Mouse (Mus musculus) lung, postnatal 0 days (tissue): ENCODE data around the gene Arnt2. TPM values are rescaled to one million over a fixed set of nuclear protein-coding genes. Genes with fewer than 3 reads are reported as not detected.

Experiments used
- ATAC-seq: fragments of 200-750 bp; cut with Nextera tagmentation; 2 replicates; pipeline ENCODE4 v1.8.0; 2017; ENCODE audit warnings: moderate library complexity
- DNase-seq: peaks from one replicate; pipeline ENCODE4 v3.0.0-alpha.2; 2016; ENCODE audit warnings: low spot score
- H3K27ac ChIP-seq: fragments of 300-500 bp; sonication (generic); 2 replicates; pipeline ENCODE4 v1.5.1; 2014; ENCODE audit warnings: antibody characterized with exemption, mild to moderate bottlenecking, low read length, mixed read lengths
- H3K27me3 ChIP-seq: fragments of 300-500 bp; sonication (generic); replicated peaks from 2 replicates; pipeline ENCODE4 v1.6.1; 2014; ENCODE audit warnings: low read length, mixed read lengths; ENCODE audit not compliant: insufficient read depth
- H3K36me3 ChIP-seq: fragments of 300-500 bp; sonication (generic); 2 replicates; pipeline ENCODE4 v1.6.1; 2014; ENCODE audit warnings: low read length, mixed read lengths; ENCODE audit not compliant: insufficient read depth
- H3K4me1 ChIP-seq: fragments of 300-500 bp; sonication (generic); 2 replicates; pipeline ENCODE4 v1.6.1; 2014; ENCODE audit warnings: antibody characterized with exemption, low read depth, low read length, mixed read lengths; ENCODE audit not compliant: insufficient read depth
- H3K4me2 ChIP-seq: fragments of 300-500 bp; sonication (generic); replicated peaks from 2 replicates; pipeline ENCODE4 v1.6.1; 2014; ENCODE audit warnings: low read depth, mild to moderate bottlenecking, low read length, moderate library complexity, mixed read lengths
- H3K4me3 ChIP-seq: fragments of 300-500 bp; sonication (generic); 2 replicates; pipeline ENCODE4 v1.5.1; 2014; ENCODE audit warnings: low read depth, low read length
- H3K9ac ChIP-seq: fragments of 300-500 bp; sonication (generic); replicated peaks from 2 replicates; pipeline ENCODE4 v1.6.1; 2014; ENCODE audit warnings: low read depth, mild to moderate bottlenecking
- H3K9me3 ChIP-seq: fragments of 300-500 bp; sonication (generic); 2 replicates; pipeline ENCODE4 v1.6.1; 2016; ENCODE audit warnings: low read length, mixed read lengths
- CTCF ChIP-seq: IDR thresholded peaks from 2 replicates; pipeline ENCODE4 v1.5.1; 2016; ENCODE audit warnings: antibody characterized with exemption, mild to moderate bottlenecking
- EP300 ChIP-seq: IDR thresholded peaks from 2 replicates; pipeline ENCODE4 v1.6.1; 2016; ENCODE audit warnings: antibody characterized with exemption, mild to moderate bottlenecking, control low read depth
- WGBS: fragments of 180-500 bp; shearing (Covaris S2); extraction: QIAGEN DNeasy Blood & Tissue Kit; methylation state at CpG from one replicate; pipeline ENCODE4 v1.1.7; 2014; 5-methylcytosine and 5-hydroxymethylcytosine counted together
- polyA plus RNA-seq: library from polyadenylated mRNA; unstranded; fragments of >200 nt; fragmentation: Nextera tagmentation; extraction: Ambion mirVana; gene quantifications from 2 replicates; pipeline ENCODE4 v1.2.1, GENCODE M21; 2015

Arnt2 gene
- polyA plus RNA-seq, 1 experiment from 2014 or later = 0.78 TPM

DNA sequence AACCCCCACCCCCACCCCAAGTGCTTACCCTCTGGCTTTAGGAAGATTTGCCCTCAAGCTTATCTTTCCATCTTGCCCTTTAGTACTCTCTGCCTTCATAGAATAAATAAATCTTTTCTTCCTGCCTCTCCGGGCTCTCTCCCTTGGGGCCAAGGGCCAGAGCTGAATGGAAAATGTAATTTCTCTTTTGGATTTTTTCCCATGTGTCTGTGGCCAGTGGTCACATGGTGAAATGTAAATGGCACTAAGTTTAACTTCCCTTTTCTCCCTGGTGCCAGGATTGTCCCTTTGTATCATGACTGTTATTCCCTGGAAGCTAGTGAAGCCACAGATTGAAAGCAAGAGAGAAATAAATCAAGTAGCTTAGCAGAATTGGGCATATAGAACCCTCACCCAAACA, 153.7 kb downstream of the Arnt2 start:
- ATAC-seq (peak; percentile 37; the same call in 1 of the 2 replicates), DNase-seq (peak; percentile 46)
- Histone ChIP-seq H3K36me3 (no peaks in the 10 kb centered on the region), H3K9me3 (no peaks in the 10 kb centered on the region), H3K27ac (no peak overlapping the region), H3K4me1 (no peaks in the 10 kb centered on the region; the same call in 1 of the 2 replicates), H3K4me3 (no peak overlapping the region), H3K27me3 (no peaks in the 10 kb centered on the region), H3K9ac (no peak overlapping the region), H3K4me2 (no peak overlapping the region)
- WGBS = 20% methylated on average over 1 of the region's 1 CpGs
- TF ChIP-seq CTCF (no peak), EP300 (peak; percentile 43; the same call in 1 of the 2 replicates)

DNA sequence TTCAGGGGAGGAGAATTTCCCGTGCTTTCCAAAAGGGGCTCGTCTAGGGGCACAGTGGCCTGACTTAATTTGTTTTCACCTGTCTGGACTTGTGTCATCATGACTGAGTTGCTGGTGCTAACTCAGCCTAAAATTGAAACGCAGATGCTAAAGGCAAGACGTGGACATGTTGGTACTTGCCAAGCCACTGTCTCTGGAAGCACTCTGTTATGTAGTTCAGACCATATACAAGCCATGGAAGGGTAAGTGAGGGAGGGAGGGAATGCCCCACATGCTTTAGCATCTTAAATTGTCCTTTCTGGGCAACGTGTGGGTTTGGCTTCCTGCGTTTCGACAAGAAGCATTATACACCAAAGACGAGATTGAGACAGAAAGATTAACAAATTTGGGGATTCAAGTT, 155.1 kb downstream of the Arnt2 start:
- no peak for DNase-seq
- Histone ChIP-seq H3K4me3 (no peak overlapping the region), H3K27me3 (no peaks in the 10 kb centered on the region), H3K9ac (no peak overlapping the region), H3K4me1 (no peaks in the 10 kb centered on the region; the same call in 1 of the 2 replicates), H3K9me3 (no peaks in the 10 kb centered on the region), H3K36me3 (no peaks in the 10 kb centered on the region), H3K27ac (no peak overlapping the region), H3K4me2 (no peak overlapping the region)
- ATAC-seq = no peak
- TF ChIP-seq EP300 (no peak), CTCF (no peak)
- 63% methylated on average over 8 of the region's 8 CpGs for WGBS

DNA sequence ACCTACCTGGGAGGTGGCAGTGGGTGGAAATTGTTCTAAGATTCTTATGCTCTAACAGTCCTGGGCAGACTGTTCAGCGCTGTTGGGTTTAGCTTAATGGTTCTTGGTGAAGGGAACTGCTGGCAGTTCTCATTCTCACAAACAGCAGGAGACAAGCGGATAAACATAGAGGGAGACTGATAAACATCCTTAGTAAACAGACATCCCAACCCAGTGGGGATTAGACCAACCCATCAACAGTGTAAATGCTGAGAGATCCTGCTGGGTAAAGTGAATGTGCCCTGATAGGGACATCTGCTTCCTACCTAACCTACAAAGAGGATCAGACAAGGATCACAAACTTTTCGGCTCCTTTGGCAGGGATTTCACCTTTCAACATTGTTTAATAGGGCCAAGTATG, 155.7 kb downstream of the Arnt2 start:
- H3K27me3 ChIP-seq = no peaks in the 10 kb centered on the region
- H3K27ac ChIP-seq = no peak overlapping the region
- H3K4me3 ChIP-seq = no peak overlapping the region
- no peaks in the 10 kb centered on the region for H3K9me3 ChIP-seq
- no peak overlapping the region for H3K9ac ChIP-seq
- DNase-seq = no peak
- no peaks in the 10 kb centered on the region; the same call in 1 of the 2 replicates for H3K4me1 ChIP-seq
- no peaks in the 10 kb centered on the region for H3K36me3 ChIP-seq
- 0 out of 2 replicates have a peak, but pooled peaks have one; percentile 36 for TF ChIP-seq EP300
- TF ChIP-seq CTCF = no peak
- 38% methylated on average over 3 of the region's 3 CpGs for WGBS
- peak; percentile 61 for ATAC-seq
- no peak overlapping the region for H3K4me2 ChIP-seq

DNA sequence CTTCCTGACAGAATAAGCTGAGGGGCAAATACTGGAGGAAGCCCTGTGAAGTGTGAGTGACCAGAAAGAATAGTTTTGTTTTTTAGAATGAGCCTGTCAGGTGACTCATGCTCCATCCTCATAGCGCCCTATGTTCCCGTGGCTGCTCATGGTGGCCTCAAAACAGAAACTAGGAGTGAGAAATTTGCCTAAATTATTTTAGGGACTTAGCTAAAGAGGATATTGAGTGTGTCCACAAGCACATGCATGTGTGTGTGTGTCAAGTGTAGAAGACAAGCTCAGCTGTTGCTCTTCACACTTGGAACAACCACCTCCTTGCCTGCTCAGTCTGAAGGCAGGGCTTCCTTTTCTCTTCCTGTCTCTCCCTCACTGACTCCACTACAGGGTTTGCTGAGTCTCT, 158.3 kb downstream of the Arnt2 start:
- Histone ChIP-seq H3K4me2 (no peak overlapping the region), H3K36me3 (no peaks in the 10 kb centered on the region), H3K4me3 (no peak overlapping the region), H3K9me3 (no peaks in the 10 kb centered on the region), H3K4me1 (peaks cover 8% of the 10 kb centered on the region; the same call in 1 of the 2 replicates), H3K9ac (no peak overlapping the region), H3K27ac (no peak overlapping the region), H3K27me3 (no peaks in the 10 kb centered on the region)
- 82% methylated on average over 2 of the region's 2 CpGs for WGBS
- ATAC-seq (no peak), DNase-seq (no peak)
- no peak for TF ChIP-seq EP300
- no peak for TF ChIP-seq CTCF

DNA sequence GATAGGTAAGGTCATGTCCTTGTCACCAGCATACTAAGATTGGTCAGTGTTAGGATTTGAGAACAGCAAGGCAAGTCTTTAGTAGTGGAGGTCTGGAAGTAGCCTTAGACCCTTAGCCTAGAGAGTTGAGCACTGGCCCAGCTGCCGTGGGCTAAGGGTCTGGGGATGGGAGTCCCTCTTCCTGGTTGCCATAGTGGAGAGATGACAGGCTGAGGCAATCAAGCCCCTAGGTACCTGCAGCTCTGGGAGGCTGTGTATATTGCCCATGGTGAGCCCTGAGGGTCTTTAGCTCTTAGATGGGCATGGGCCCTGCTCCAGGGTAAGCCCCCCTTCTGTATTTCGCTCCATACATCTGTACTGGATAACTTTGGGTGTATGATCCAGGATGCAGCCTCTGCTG, 159.2 kb downstream of the Arnt2 start:
- TF ChIP-seq CTCF = no peak
- Histone ChIP-seq H3K36me3 (no peaks in the 10 kb centered on the region), H3K27ac (no peak overlapping the region), H3K4me2 (no peak overlapping the region), H3K27me3 (no peaks in the 10 kb centered on the region), H3K4me3 (no peak overlapping the region), H3K9me3 (no peaks in the 10 kb centered on the region), H3K4me1 (peaks cover 8% of the 10 kb centered on the region; the same call in 1 of the 2 replicates), H3K9ac (no peak overlapping the region)
- 92% methylated on average over 2 of the region's 2 CpGs for WGBS
- no peak for ATAC-seq
- no peak for DNase-seq

DNA sequence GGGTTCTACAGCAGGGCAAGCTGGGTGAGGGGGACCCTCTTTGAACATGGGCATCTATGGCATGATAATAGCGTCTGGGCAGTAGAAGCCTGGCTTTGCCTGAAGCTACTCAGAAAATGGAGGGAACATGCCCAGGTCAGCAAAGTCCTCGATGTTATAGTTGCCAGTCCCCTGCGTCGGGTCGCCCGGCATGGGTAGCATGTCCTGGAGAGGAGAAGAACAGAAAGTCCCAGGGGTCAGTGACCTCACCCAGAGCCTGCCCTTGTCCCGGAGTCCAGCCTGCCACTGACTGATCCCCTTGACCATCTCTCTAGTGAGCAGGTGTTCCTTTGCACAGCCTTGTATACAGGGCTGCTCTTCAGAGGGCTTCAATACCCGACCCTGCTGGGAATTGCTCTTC, 160.0 kb downstream of the Arnt2 start:
- DNase-seq (no peak), ATAC-seq (no peak)
- 79% methylated on average over 8 of the region's 8 CpGs for WGBS
- no peak overlapping the region for H3K4me2 ChIP-seq
- no peak overlapping the region for H3K27ac ChIP-seq
- no peaks in the 10 kb centered on the region for H3K9me3 ChIP-seq
- no peaks in the 10 kb centered on the region for H3K36me3 ChIP-seq
- H3K4me1 ChIP-seq = peaks cover 8% of the 10 kb centered on the region; the same call in 1 of the 2 replicates
- no peak overlapping the region for H3K4me3 ChIP-seq
- H3K27me3 ChIP-seq = no peaks in the 10 kb centered on the region
- no peak overlapping the region for H3K9ac ChIP-seq
- no peak for TF ChIP-seq CTCF
- TF ChIP-seq EP300 = no peak

DNA sequence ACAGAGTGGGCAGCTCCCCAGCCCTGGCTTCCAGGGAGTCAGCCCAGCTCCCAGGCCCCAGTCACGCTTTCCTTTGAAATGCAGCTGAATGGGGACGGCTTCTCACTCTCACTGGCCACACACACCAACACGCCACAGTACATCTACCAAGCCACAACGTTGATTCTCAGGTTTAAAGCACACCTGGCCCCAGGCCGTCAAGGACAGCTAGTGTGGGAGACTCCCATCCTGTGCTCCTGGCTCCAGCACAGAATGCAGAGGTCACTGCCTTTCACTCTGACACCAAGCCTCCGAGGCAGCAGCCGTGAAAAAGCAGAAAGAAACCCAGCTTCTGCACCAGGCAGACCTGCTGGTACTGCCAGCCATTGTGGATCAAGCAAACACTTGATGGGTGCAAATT, 160.6 kb downstream of the Arnt2 start:
- no peaks in the 10 kb centered on the region for H3K9me3 ChIP-seq
- H3K4me3 ChIP-seq = no peak overlapping the region
- 40% methylated on average over 7 of the region's 7 CpGs for WGBS
- TF ChIP-seq EP300 = no peak
- TF ChIP-seq CTCF = no peak
- no peaks in the 10 kb centered on the region for H3K36me3 ChIP-seq
- ATAC-seq = no peak
- H3K4me1 ChIP-seq = 0 out of 2 replicates have a peak, but pooled peaks cover 8% of the 10 kb centered on the region
- H3K9ac ChIP-seq = no peak overlapping the region
- DNase-seq = no peak
- no peak overlapping the region for H3K27ac ChIP-seq
- no peaks in the 10 kb centered on the region for H3K27me3 ChIP-seq
- H3K4me2 ChIP-seq = no peak overlapping the region
